Mouse (Mus musculus) right cerebral cortex, postnatal 10 days (tissue): ENCODE data around the gene Chchd4.

ENCODE experiments used
- DNase-seq, 2 experiments: peaks; one replicate each; pipeline ENCODE4 v3.0.0; 2021; ENCODE audit warnings: low spot score in 2 of 2

Gene Chchd4

DNA sequence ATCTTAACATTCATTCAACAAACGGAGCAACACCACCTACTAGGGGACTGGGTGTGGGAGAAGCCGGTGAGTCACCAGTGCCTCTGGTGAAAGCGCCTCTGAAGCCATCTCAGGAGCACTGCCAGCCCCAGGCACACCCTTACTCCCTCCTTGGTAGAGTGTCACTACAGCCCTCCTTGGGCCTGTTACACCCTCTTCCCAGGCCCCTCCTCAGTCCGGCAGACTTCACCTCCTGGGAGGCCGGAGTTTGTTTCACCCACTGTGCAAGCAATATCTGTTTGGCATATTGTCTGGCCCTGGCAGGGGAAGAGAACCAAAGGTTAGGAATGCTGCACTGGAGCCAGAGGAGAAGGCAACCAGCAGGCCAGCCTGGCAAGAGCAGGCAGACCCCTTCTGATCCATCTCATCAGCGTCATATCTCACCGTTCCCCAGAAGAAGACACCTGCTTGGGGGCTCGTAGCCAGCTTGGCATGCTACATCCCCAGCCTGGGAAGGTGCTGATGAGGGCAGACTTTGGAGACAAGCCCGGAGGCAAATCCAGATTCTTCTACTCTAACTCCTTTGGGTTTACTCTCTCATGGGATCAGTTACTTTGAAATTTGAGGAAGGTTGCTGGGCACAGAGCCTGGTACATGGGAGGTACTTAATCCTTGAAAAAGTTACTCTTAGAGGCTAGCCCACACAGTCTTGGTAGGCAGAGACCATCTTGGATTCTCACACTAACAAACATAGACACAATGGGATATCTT is 1.3 kb upstream of the Chchd4 start:
- DNase-seq, result peak in 1 of 2 experiments; percentile 37

DNA sequence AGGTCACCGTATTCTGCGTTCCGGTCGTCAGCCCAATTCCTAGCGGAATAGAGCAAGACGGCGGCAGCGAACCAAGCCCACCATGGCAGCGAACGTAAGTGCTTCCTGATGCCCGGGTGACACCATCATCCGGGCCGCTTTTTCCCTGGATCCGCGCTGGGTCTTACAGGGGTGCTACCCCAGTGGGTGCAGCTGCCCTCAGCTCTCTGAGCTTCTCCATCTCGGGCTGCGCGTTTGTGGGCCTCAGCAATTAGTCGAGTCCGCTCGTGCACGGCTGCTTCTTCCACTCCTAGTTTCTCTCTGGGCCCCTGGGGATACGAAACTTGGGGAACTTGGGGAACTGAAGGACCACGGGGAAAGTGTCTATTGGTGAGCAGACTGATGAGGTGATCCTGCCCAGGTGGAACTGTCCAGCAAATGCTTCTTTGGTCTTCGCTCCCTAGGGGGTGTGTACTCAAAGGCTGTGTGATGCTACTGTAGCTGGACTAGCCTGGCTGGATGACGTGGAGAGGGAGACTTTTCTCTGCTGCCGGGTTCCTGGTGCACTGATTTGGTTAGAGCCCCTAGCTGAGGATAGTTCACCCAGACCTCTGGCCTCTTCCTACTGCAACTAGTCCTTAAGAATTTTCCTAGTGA is 577 bp upstream of the Chchd4 start:
- DNase-seq, result peak in 1 of 2 experiments; percentile 46

DNA sequence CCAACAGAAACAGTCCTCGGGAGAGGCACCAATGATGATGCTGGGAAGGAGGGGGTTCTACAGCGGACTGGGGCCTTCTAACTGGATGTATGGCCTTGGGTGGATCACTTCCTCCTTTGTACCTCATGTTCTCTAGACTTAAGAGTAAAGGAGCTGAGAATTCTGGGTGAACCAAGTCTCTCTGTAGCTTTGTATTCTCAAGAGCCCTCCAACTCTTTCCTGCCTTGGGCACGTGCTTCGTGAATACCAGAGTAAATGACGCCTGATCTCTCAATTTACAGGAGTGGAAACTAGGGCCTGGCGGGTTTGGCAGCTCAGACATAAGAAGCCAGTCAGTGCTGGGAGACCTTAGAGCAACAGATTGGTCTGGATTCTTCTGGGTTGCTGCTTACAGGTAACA is 1.0 kb downstream of the Chchd4 start:
- DNase-seq, result peak in 1 of 2 experiments; percentile 25

DNA sequence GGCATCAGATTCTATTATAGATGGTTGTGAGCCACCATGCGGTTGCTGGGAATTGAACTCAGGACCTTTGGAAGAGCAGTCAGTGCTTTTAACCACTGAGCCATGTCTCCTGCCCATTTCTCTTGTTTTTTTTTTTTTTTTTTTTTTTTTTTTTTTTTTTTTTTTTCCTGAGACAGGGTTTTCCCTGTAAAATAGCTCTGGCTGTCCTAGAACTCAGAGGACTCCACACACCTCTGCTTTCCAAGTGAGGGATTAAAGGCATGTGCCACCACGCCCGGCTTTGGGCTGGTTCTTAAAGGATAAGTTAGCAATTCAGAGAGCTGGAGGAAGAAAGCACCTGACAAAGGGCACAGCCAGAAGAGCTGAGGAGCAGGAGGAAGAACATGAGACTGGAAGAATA is 1.9 kb downstream of the Chchd4 start:
- DNase-seq, result peak in 1 of 2 experiments; percentile 24

DNA sequence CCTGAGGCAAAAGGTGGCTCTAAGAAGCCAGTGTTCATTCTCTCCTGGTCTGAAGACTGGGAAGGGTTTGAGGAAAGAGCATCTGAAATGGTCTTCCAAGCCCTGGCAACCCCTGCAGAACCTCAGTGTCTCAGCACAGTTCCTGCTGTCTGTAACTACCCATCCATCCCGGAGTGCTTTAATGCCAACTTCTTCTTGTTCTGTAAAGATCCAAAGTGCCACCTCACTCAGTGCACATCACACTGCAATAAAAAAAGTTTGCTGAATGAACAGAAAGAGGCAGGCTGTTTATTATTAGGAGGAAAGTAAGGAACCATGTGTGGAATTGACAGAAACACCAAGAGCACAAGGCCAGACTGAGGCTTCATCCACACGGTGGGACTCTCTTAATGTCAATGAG is 2.6 kb downstream of the Chchd4 start:
- DNase-seq, result peak in 1 of 2 experiments; percentile 22

DNA sequence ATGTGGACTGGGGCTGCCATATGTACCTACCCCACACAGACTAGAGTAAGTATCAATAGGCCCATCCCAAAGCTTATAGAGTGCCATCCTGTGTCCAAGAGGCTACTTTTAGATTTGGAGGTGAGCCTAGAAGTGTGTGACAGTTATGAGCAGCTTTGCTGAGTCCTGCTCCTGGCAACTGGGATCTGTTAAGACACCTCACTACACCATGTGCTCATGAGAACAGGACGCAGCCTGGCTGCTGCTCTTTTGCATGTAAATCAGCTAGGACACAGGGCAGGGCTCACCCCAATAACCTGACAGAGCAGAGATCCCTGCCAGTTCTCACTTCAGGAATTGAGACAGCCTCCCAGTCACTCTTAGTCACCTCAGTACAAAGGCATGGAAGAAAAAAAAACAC is 6.2 kb downstream of the Chchd4 start:
- no peak for DNase-seq

DNA sequence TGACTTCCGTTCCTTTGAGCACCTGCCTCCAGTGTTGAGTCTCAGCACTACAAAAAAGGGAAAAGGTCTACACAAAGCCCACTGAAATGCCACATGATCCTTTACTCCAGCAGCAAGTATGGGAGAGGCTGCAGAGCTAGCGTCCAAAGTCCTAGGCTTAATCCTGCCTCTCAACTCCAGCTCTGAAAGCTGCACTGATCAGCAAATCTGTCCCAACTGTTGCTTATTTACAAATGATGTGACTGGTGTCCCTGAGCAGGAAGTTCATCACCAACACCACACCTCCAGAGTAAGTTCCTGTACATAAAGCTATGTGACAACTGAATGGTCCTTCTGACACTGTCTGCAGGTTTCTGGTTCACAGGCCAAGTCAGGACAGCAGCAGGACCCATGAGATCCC is 7.6 kb downstream of the Chchd4 start:
- DNase-seq, result no peak

DNA sequence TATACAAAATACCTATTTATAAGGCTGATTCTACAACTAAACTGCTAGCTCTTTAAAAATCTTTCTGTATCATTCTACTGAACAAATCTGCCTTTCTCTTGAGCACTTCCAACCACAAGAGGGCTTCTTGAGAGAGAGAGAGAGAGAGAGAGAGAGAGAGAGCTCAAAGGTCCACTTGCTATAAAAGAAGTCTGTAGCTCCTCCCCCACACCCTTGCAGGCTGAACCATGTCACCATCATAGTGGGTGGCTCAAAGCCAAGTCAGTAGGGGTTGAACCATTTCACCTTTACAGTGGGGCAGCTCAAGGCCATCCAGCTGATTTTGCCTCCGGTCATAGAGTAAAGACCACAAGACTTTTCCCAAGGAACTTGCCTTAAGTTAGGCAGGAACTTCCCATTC is 13.9 kb downstream of the Chchd4 start:
- no peak for DNase-seq

DNA sequence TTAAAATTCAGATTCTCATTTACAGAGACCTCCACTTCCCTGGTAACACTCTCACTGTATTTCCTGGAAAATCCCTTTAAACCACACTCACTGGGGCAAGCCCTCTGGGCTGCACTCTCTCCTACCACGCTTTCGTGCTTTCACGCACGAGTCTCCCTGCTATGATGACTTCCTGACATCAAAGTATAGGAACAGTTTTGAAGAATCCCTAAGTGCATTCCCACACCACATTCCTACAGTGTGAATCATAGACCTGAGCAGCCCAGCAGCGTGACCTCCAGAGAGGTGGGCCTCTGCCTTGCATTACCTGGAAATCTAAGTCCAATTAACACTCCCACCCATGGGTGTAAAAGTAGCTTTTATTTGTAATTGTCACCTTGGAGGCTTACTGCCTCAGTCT is 18.8 kb downstream of the Chchd4 start:
- no peak for DNase-seq

DNA sequence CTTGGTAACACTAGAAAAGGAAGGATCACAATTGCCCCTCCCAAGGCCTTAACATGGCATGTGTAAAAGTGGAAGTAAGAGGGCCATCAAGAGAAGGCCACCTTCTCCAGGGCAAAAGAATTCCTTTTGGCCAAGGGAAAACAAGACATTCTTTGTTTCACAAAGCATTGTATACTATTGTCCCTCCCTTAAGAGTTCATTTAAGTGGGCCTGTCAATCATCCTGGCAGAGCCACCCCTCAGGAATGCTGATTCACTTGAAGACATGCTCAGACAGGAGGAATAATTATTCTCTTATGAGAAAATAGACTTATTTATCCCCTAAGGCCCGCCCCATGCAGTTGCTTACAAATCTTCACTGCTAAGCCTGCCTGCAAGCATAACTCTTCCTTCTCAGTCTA is 21.3 kb downstream of the Chchd4 start:
- no peak for DNase-seq

DNA sequence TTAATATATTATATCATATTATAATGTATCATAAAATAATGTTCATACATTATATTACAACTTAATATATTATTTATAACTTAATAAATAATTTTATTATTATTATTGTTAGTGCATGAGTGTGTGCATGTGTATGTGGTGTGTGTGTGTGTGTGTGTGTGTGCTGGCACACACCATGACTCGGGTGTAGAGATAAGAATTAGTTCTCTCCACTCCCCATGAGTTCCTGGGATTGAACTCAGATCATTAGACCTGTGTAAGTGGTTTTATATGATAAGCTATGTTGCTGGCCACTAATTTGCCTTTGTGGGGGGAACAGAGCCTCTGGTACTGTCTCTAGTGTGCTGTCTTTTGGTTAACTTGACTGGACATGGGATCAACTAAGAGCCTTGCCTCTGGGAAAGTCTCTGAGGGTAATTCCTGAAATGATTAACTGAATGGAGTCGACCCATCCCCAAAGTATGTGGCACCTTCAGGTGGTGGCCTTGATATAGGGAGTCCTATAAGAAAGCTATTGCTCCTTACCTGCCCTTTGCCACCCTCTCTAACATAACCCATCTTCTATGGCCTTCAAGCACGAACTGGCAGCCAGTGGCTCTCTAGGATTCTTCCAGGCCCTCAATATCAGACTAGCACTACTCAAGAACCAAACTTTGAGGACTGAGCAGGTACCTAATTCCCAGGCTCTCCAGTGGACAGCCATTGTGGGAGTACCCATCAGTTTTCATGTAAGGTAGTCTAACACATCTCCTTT is 23.7 kb downstream of the Chchd4 start:
- DNase-seq, result no peak

DNA sequence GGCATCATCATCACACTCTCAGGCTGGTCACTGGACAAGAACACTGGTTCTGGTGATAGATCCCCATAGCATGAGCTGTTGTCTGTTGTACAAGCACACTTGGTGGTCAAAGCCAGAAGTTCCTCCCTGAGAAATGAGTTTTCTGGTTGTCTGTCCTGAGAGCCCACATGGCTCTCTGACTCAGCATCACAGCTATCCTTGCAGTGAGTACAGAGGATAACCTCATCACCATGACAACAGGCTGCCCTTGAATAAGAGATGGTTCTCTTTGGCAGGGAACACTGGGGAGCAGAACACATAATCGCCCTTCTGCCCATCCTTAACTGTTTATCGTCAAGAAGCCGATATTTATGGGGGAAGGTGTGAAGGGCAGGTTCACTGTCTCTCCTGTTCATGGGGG is 28.0 kb downstream of the Chchd4 start:
- DNase-seq, result no peak

DNA sequence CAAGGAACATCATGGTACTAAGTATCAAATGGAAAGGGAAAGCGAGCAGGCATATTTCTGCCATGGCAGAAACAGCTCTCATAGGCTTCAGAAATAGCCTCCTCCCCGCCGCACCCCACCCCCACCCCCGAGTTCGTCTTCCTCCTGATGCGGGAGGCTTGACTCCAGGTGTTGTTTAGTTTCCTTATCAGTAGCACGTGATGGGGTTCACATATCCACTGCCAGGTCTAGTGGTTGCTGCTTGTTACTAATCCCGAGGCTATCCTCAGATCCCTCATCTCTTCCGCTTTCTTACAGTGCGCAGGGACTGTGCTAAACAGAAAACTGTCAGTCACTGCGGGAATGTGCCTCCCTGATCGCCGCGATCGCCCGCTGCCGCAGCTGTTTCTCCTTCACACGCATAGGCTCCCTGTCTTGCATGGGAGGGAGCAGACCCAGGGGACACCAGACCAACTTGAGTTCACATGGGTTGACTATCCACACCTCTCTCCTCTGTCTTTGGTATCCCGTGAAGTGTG is 32.1 kb downstream of the Chchd4 start:
- no peak for DNase-seq

DNA sequence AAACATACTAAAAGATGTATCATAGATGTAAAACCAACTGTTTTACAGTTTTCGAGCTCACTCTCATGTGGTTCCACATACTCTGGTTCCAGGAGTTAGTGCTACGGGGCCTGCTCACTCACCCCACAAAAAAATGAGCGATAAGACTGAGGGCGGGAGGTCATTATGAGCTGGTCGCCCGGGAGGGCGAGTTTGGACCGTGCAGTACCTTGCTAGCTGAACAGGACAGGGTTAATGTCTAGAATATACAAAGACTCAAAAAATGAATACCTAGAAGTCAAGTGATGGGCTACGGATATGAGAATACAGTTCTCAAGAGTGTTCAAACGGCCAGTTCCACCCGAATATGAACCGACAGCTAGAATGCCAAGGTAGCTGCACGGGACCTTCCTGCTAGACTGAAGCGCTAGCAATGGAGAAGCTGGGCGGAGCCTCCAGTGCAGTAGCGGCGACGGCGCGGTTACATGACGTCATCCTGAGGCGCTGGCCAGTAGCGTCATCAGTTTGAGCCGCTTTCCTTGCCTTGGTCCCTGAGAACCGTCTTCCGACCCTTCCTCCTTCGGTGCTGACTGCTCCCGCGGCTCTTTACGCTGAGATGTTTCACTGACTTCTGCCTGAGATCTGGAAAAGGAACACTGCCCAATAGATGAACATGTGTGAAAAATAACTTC is 32.7 kb downstream of the Chchd4 start:
- DNase-seq, result peak; percentile 98

DNA sequence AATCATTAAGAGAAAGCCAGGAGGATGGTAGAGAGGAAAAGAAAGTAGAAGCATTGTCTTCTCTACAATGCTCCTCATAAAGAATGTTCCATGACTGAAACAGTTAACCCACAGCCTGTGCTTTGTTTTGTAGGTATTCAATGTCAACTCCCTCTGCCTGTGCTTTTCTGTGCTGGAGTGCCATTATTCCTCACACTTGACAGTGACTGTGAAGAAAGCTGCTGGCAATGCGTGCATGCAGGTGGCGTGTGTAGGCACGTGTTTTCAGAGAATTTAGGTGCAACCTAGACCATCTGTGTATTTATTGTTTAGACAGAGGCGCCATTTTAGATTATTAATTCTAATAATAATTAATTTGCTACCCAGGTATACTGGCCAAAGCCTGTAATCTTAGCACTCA is 49.2 kb downstream of the Chchd4 start:
- no peak for DNase-seq

DNA sequence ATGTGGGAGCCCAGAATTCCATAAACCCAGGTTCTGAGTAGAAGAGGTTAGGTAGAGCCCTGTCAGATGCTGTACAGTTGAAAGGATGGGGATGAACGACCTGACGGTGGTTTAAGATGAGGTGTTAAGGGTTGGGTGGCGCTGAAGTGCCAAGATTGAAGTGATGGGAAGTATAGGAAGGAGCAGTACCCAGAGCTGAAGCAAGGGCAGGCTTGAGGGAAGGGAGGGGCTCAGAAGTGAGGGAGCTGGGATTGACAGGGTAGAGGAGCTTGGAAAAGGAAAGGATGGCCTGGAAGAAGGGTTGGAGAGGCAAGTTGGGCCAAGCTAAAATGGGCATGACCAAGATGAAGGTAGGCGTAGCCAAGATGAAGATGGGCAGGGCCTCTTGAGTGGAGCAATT is 51.7 kb downstream of the Chchd4 start:
- DNase-seq, result no peak

DNA sequence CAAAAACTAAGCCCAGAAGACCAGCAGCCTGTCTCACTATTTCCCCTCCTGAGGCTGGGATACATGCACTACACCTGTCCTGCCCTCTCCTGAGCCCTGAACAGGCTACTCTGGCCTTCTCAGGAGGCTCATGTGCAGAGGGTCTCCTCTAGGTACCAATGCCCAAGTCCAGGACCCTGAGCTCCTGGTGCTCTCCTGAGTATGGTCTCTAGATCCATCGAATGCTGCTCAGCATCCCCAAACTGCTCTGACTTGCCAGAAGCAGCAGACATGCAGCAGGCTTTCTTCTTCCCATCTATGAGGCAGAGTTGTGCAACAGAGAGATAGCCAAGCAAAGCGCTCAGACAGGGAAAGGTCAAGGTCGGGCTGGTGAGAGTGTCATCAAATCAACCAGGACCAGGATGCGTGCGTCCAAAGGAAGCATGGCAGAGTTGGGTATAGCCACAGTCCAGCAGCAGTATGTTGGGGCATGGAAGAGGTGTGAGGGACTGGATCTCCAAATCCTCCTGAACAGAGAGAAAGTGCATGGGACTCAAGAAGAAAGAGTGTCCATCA is 56.0 kb downstream of the Chchd4 start:
- DNase-seq, result peak in 1 of 2 experiments; percentile 13

DNA sequence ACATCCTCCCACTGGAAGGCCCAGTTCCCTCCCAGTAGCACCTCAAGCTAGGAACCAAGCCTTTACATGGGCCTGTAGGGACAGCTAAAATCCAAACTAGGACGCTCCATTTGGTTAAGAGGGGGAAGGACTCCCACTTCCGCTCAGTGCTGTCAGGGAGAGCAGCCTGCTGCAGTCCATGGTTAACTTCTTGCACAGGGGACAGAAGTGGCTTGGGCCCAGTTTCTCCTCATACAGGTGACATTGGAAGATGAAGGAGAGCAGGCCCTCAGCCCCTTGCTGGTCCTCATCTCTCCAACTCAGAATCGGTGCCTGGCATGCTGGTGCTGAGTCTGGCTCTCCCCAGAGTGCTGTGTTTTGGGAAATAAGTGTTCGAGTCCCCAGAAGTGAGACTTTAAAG is 57.2 kb downstream of the Chchd4 start:
- no peak for DNase-seq

DNA sequence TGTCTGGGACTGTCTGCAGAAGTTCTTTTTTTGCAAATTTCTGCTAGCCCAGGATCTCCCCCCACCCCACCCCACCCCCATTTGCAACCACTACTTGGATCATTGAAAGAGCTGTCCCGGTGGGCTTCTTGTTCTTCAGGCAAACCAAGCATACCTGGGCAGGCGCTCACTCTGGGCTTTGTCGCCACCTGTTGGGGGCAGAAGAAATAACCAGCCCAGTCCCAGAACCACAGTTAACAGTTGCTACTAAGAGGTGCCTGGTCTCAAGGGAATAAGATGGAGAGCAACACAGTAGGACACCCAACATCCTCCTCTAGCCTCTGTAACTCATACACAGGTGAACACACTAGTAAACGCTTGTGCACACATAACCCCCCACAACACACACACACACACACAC is 58.5 kb downstream of the Chchd4 start:
- peak; percentile 53 to 78 for DNase-seq
